Mouse (Mus musculus): Measurements from ENCODE around the gene Nsd2.

DNA sequence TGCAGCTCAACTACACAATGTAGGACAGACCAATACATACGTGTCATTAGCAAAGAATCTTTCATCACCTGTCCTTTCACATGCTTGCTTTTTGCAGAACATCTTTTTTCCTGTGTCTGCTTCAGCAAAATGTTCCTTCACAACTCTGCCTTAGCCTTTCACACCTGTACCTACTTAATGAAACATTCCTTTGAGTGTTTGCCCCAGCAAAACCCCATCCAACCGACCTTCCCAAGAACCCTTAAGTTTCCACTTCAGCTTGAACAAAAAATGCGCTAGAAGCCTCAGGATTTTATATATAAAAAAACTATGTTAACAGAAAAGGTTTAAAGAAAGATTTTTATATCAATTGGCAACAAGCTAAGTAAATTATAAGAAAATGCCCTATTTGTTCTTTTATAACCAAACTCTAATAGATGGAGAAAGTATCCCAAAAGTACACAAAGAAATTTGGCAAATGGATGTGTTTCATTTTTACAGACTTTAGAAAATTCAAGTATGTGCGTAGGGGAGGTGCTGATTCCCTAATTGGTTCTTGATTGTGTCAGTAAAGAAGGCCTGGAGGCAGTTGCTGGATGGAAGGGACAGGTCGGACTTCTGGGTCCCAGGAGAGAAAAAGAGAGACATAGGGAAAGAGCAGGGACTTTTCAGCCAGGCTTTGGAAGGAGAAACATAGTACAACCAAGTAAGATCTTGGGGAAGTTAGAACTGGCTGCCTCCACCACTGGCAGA, 28.4 kb upstream of the Nsd2 start:
- TF ChIP-seq CTCF (IDR thresholded peaks at IDR 0.05; ENCODE audit: low read depth): no peak
- no peak for TF ChIP-seq EP300 (IDR thresholded peaks at IDR 0.05; ENCODE audit: low read depth)

Data from liver, postnatal 0 days (tissue).